Mouse (Mus musculus) T-helper 17 cell (primary cell): ENCODE data around the gene Ap2a2.
"Not testable (repeated sequence)": the region's sequence is repeated elsewhere in the genome, so short reads cannot be mapped to it uniquely, and the experiment has no call there.

ENCODE experiments used
- in situ Hi-C, 2 experiments: fragments of 300-600 bp; cut with MboI, MseI; formaldehyde crosslinking; loops; 1 replicate in 1 of 2; 2 replicates in 1 of 2; pipeline ENCODE4 v1.15.1; 2025; ENCODE audit warnings: high pct_unique_total_duplicates in 2 of 2

Gene Ap2a2

GRCm38 (mm10) chr7:141593056-141593455, 31.1 kb downstream of the Ap2a2 start:
- in situ Hi-C loops, result no loop called here

- in situ Hi-C loops, result no loop called here
Observed at GRCm38 (mm10) chr7:141596971-141597370, 35.0 kb downstream of the Ap2a2 start.

- in situ Hi-C loops, result no loop called here
Observed at GRCm38 (mm10) chr7:141597563-141597962, 35.6 kb downstream of the Ap2a2 start.

- in situ Hi-C loops, result no loop called here
Observed at GRCm38 (mm10) chr7:141607717-141608116, 45.7 kb downstream of the Ap2a2 start.

GRCm38 (mm10) chr7:141609719-141610514, 47.9 kb downstream of the Ap2a2 start:
- in situ Hi-C loops, result no loop called here

GRCm38 (mm10) chr7:141611711-141612370, 49.9 kb downstream of the Ap2a2 start:
- in situ Hi-C loops, result no loop called here

- in situ Hi-C loops, result no loop called here
Observed at GRCm38 (mm10) chr7:141612371-141612760, 50.4 kb downstream of the Ap2a2 start.

- in situ Hi-C loops, result no loop called here
Observed at GRCm38 (mm10) chr7:141612791-141613190, 50.8 kb downstream of the Ap2a2 start.

GRCm38 (mm10) chr7:141614329-141614832, 52.4 kb downstream of the Ap2a2 start:
- in situ Hi-C loops, result no loop called here

- in situ Hi-C loops, result no loop called here
Observed at GRCm38 (mm10) chr7:141624214-141624613, 62.2 kb downstream of the Ap2a2 start.

- in situ Hi-C loops, result loop anchor here in 1 of 2 experiments (5.0 kb wide), 1 partner anchor 43 kb away; no protein-coding TSS in a partner anchor
Observed at GRCm38 (mm10) chr7:141625120-141625810, 63.3 kb downstream of the Ap2a2 start.

GRCm38 (mm10) chr7:141628018-141628417, 66.0 kb downstream of the Ap2a2 start:
- in situ Hi-C loops, result loop anchor here in 1 of 2 experiments (5.0 kb wide), 1 partner anchor 46 kb away; no protein-coding TSS in a partner anchor

- in situ Hi-C loops, result loop anchor here in 1 of 2 experiments (5.0 kb wide), 1 partner anchor 47 kb away; no protein-coding TSS in a partner anchor
Observed at GRCm38 (mm10) chr7:141629241-141629640, 67.3 kb downstream of the Ap2a2 start.

- in situ Hi-C loops, result not testable (repeated sequence)
Observed at GRCm38 (mm10) chr7:141638077-141638476, 76.1 kb downstream of the Ap2a2 start.

- in situ Hi-C loops, result not testable (repeated sequence)
Observed at GRCm38 (mm10) chr7:141638513-141639334, 76.8 kb downstream of the Ap2a2 start.

- in situ Hi-C loops, result not testable (repeated sequence)
Observed at GRCm38 (mm10) chr7:141639335-141639890, 77.4 kb downstream of the Ap2a2 start.

- in situ Hi-C loops, result loop anchor here in 1 of 2 experiments (10.0 kb wide), 1 partner anchor 102 kb away; no protein-coding TSS in a partner anchor
Observed at GRCm38 (mm10) chr7:141642375-141642774, 80.4 kb downstream of the Ap2a2 start.

GRCm38 (mm10) chr7:141643160-141643559, 81.2 kb downstream of the Ap2a2 start:
- in situ Hi-C loops, result loop anchor here in 1 of 2 experiments (10.0 kb wide), 1 partner anchor 102 kb away; no protein-coding TSS in a partner anchor

- in situ Hi-C loops, result loop anchor here in 1 of 2 experiments (10.0 kb wide), 1 partner anchor 98 kb away; no protein-coding TSS in a partner anchor
Observed at GRCm38 (mm10) chr7:141647083-141647482, 85.1 kb downstream of the Ap2a2 start.

GRCm38 (mm10) chr7:141647815-141648214, 85.8 kb downstream of the Ap2a2 start:
- in situ Hi-C loops, result loop anchor here in 1 of 2 experiments (10.0 kb wide), 1 partner anchor 97 kb away; no protein-coding TSS in a partner anchor
